Mouse (Mus musculus): ENCODE measurements around the gene Olfr548-ps1. TPM values are rescaled to one million over a fixed set of nuclear protein-coding genes. Genes with fewer than 3 reads are reported as not detected.
"Not testable (repeated sequence)": the region's sequence is repeated elsewhere in the genome, so short reads cannot be mapped to it uniquely, and the experiment has no call there.

Gene Olfr548-ps1
- not detected in 2 replicates for polyA plus RNA-seq (2014; fragmentation: Nextera tagmentation; extraction: Ambion mirVana)

GRCm38 (mm10) chr7:102540596-102540995 is at the start of gene Olfr548-ps1:
TSS of gene Olfr548-ps1 (plus strand) at chr7:102540896.
- Histone ChIP-seq H3K4me1 (ENCODE audit: control insufficient read depth, insufficient read depth, low read length) (no peaks in the 10 kb centered on the region), H3K9me3 (ENCODE audit: control insufficient read depth, low read length) (no peaks in the 10 kb centered on the region), H3K27me3 (ENCODE audit: control insufficient read depth, insufficient read depth, low read length) (no peaks in the 10 kb centered on the region), H3K4me2 (ENCODE audit: low read length) (no peak within 1 kb of the TSS), H3K4me3 (replicated peaks; ENCODE audit: low read depth, low read length) (no peak within 1 kb of the TSS), H3K27ac (replicated peaks; ENCODE audit: low read depth, low read length) (no peak within 1 kb of the TSS), H3K36me3 (ENCODE audit: control insufficient read depth, insufficient read depth, low read length) (no peaks in the 10 kb centered on the region), H3K9ac (replicated peaks; ENCODE audit: low read length) (no peak within 1 kb of the TSS)
- WGBS = 88% methylated on average over 2 of the region's 2 CpGs
- ATAC-seq (ENCODE audit: low FRiP score, low TSS enrichment) (no peak), DNase-seq (no peak)

DNA sequence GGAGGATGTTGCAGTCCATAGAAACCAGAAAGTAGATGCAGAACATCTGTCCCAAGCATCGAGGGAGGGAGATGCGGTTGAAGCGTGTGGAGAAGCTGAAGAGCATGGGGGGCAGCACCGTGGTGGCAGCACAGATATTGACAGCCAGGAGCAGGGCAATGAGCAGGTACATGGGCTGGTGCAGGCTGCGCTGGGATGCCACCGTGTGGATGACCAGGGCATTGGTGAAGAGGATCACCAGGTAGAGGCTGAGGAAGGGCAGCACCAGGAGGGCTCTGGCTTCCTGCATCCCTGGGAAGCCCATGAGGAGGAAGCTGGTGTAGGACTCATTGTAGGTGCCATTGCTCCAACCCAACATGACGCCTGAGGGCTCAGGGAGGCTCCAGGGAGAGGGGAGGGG is 46.3 kb upstream of the Olfr548-ps1 start:
- not testable (repeated sequence) for DNase-seq; H3K9me3 ChIP-seq (ENCODE audit: control insufficient read depth, low read length); H3K4me3 ChIP-seq (replicated peaks; ENCODE audit: low read depth, low read length); H3K36me3 ChIP-seq (ENCODE audit: control insufficient read depth, insufficient read depth, low read length); H3K27ac ChIP-seq (replicated peaks; ENCODE audit: low read depth, low read length); H3K27me3 ChIP-seq (ENCODE audit: control insufficient read depth, insufficient read depth, low read length); H3K9ac ChIP-seq (replicated peaks; ENCODE audit: low read length); H3K4me1 ChIP-seq (ENCODE audit: control insufficient read depth, insufficient read depth, low read length); H3K4me2 ChIP-seq (ENCODE audit: low read length); ATAC-seq (ENCODE audit: low FRiP score, low TSS enrichment)
- WGBS = 61% methylated on average over 7 of the region's 7 CpGs

GRCm38 (mm10) chr7:102499473-102499872 is 41.2 kb upstream of the Olfr548-ps1 start, which contains the start of gene Olfr545:
TSS of gene Olfr545 (minus strand) at chr7:102499573.
- H3K27ac ChIP-seq (replicated peaks; ENCODE audit: low read depth, low read length) = no peak within 1 kb of the TSS
- no peaks in the 10 kb centered on the region for H3K4me1 ChIP-seq (ENCODE audit: control insufficient read depth, insufficient read depth, low read length)
- DNase-seq = no peak
- no peak within 1 kb of the TSS for H3K9ac ChIP-seq (replicated peaks; ENCODE audit: low read length)
- no peak for ATAC-seq (ENCODE audit: low FRiP score, low TSS enrichment)
- H3K9me3 ChIP-seq (ENCODE audit: control insufficient read depth, low read length) = no peaks in the 10 kb centered on the region
- H3K36me3 ChIP-seq (ENCODE audit: control insufficient read depth, insufficient read depth, low read length) = no peaks in the 10 kb centered on the region
- H3K27me3 ChIP-seq (ENCODE audit: control insufficient read depth, insufficient read depth, low read length) = no peaks in the 10 kb centered on the region
- H3K4me3 ChIP-seq (replicated peaks; ENCODE audit: low read depth, low read length) = no peak within 1 kb of the TSS
- WGBS = 75% methylated on average over 3 of the region's 3 CpGs
- no peak within 1 kb of the TSS for H3K4me2 ChIP-seq (ENCODE audit: low read length)

DNA sequence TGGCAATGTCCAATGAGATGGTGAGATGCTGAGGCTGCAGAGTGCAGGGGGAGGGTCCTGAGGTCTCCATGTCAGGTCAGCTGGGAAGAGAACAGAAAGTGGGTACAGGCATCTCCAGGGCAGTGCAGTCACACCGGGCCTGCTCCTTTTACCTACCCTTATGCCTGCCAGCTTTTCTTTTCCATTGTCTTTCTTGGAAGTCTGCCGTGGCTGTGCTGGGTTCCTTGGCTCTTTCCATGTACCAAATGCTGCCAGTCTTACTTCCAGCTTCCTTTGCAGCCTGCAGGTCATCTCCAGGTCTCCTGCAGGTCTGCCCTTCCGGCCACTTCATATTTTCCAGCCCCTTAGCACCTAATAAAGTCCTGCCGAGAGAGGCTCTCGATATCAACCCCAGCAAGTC is 38.7 kb upstream of the Olfr548-ps1 start:
- no peak overlapping the region for H3K4me3 ChIP-seq (replicated peaks; ENCODE audit: low read depth, low read length)
- DNase-seq = no peak
- no peak overlapping the region for H3K27ac ChIP-seq (replicated peaks; ENCODE audit: low read depth, low read length)
- H3K4me1 ChIP-seq (ENCODE audit: control insufficient read depth, insufficient read depth, low read length) = no peaks in the 10 kb centered on the region
- no peaks in the 10 kb centered on the region for H3K9me3 ChIP-seq (ENCODE audit: control insufficient read depth, low read length)
- no peak for ATAC-seq (ENCODE audit: low FRiP score, low TSS enrichment)
- H3K4me2 ChIP-seq (ENCODE audit: low read length) = no peak overlapping the region
- no peaks in the 10 kb centered on the region for H3K27me3 ChIP-seq (ENCODE audit: control insufficient read depth, insufficient read depth, low read length)
- no peaks in the 10 kb centered on the region for H3K36me3 ChIP-seq (ENCODE audit: control insufficient read depth, insufficient read depth, low read length)
- WGBS = 87% methylated on average over 5 of the region's 5 CpGs
- H3K9ac ChIP-seq (replicated peaks; ENCODE audit: low read length) = no peak overlapping the region

GRCm38 (mm10) chr7:102506848-102507247 is 33.8 kb upstream of the Olfr548-ps1 start:
- H3K9ac ChIP-seq (replicated peaks; ENCODE audit: low read length) = no peak overlapping the region
- WGBS = 44% methylated on average over 3 of the region's 3 CpGs

GRCm38 (mm10) chr7:102508066-102508465 is 32.6 kb upstream of the Olfr548-ps1 start:
- no peaks in the 10 kb centered on the region for H3K9me3 ChIP-seq (ENCODE audit: control insufficient read depth, low read length)
- 0 out of 2 replicates have a peak, but pooled peaks cover 3% of the 10 kb centered on the region for H3K4me1 ChIP-seq (ENCODE audit: control insufficient read depth, insufficient read depth, low read length)
- no peak for ATAC-seq (ENCODE audit: low FRiP score, low TSS enrichment)
- 90% methylated on average over 9 of the region's 9 CpGs for WGBS
- H3K36me3 ChIP-seq (ENCODE audit: control insufficient read depth, insufficient read depth, low read length) = no peaks in the 10 kb centered on the region
- no peak for DNase-seq
- H3K9ac ChIP-seq (replicated peaks; ENCODE audit: low read length) = no peak overlapping the region
- H3K4me3 ChIP-seq (replicated peaks; ENCODE audit: low read depth, low read length) = no peak overlapping the region
- no peaks in the 10 kb centered on the region for H3K27me3 ChIP-seq (ENCODE audit: control insufficient read depth, insufficient read depth, low read length)
- no peak overlapping the region for H3K4me2 ChIP-seq (ENCODE audit: low read length)
- no peak overlapping the region for H3K27ac ChIP-seq (replicated peaks; ENCODE audit: low read depth, low read length)

More at GRCm38 (mm10) chr7:102506848-102507247, 33.8 kb upstream of the Olfr548-ps1 start:
- Histone ChIP-seq H3K4me2 (ENCODE audit: low read length) (no peak overlapping the region), H3K9me3 (ENCODE audit: control insufficient read depth, low read length) (no peaks in the 10 kb centered on the region), H3K36me3 (ENCODE audit: control insufficient read depth, insufficient read depth, low read length) (no peaks in the 10 kb centered on the region), H3K4me1 (ENCODE audit: control insufficient read depth, insufficient read depth, low read length) (no peaks in the 10 kb centered on the region), H3K27ac (replicated peaks; ENCODE audit: low read depth, low read length) (no peak overlapping the region), H3K27me3 (ENCODE audit: control insufficient read depth, insufficient read depth, low read length) (no peaks in the 10 kb centered on the region), H3K4me3 (replicated peaks; ENCODE audit: low read depth, low read length) (no peak overlapping the region)
- DNase-seq = peak; percentile 86
- ATAC-seq (ENCODE audit: low FRiP score, low TSS enrichment) = peak; percentile 75

DNA sequence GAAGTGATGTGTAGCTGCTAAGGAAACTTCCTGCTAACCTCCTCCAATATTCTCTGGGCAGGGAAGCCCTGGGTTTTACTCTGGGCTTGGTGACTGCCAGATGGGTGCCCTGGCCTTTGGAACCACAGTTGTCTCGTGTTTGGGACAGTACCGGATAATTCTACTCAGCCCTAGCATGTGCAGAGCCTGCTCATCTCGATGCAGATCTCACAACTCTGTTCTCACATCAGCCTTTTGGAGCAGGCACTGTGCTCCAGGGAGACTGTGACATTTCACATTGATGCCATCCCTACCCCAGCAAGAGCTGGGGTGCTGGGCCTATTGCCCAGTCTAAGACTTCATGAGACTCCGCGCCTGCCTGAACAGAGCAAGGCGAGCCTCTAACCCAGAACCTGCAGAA is 32.0 kb upstream of the Olfr548-ps1 start:
- no peak for ATAC-seq (ENCODE audit: low FRiP score, low TSS enrichment)
- no peaks in the 10 kb centered on the region for H3K27me3 ChIP-seq (ENCODE audit: control insufficient read depth, insufficient read depth, low read length)
- no peak for DNase-seq
- no peak overlapping the region for H3K4me2 ChIP-seq (ENCODE audit: low read length)
- no peak overlapping the region for H3K9ac ChIP-seq (replicated peaks; ENCODE audit: low read length)
- 0 out of 2 replicates have a peak, but pooled peaks cover 3% of the 10 kb centered on the region for H3K4me1 ChIP-seq (ENCODE audit: control insufficient read depth, insufficient read depth, low read length)
- no peak overlapping the region for H3K27ac ChIP-seq (replicated peaks; ENCODE audit: low read depth, low read length)
- no peaks in the 10 kb centered on the region for H3K9me3 ChIP-seq (ENCODE audit: control insufficient read depth, low read length)
- H3K36me3 ChIP-seq (ENCODE audit: control insufficient read depth, insufficient read depth, low read length) = no peaks in the 10 kb centered on the region
- 90% methylated on average over 6 of the region's 6 CpGs for WGBS
- no peak overlapping the region for H3K4me3 ChIP-seq (replicated peaks; ENCODE audit: low read depth, low read length)

DNA sequence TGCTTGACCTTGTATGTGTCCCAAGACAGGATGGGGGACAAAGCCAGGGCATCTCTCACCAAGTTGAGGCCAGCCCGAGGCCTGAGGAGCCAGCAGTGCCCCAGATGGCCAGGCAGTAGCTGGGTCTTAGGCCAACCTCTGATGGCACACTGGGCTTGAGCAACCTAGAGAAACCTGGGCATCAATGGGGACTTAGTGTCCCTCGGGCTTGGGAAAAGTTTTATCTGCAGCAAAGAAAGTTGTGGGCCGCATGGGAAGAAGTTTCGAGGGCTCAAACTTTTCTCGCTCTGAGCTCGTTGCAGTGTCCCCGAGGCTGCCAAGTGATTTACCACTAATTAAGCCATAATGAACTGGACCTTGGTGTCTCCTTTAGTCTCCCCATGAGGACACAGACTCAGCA is 31.0 kb upstream of the Olfr548-ps1 start:
- H3K4me3 ChIP-seq (replicated peaks; ENCODE audit: low read depth, low read length) = no peak overlapping the region
- no peak overlapping the region for H3K9ac ChIP-seq (replicated peaks; ENCODE audit: low read length)
- no peak overlapping the region for H3K4me2 ChIP-seq (ENCODE audit: low read length)
- DNase-seq (no peak), ATAC-seq (ENCODE audit: low FRiP score, low TSS enrichment) (no peak)
- no peak overlapping the region for H3K27ac ChIP-seq (replicated peaks; ENCODE audit: low read depth, low read length)
- no peaks in the 10 kb centered on the region for H3K36me3 ChIP-seq (ENCODE audit: control insufficient read depth, insufficient read depth, low read length)
- no peaks in the 10 kb centered on the region for H3K27me3 ChIP-seq (ENCODE audit: control insufficient read depth, insufficient read depth, low read length)
- 79% methylated on average over 7 of the region's 7 CpGs for WGBS
- 0 out of 2 replicates have a peak, but pooled peaks cover 3% of the 10 kb centered on the region for H3K4me1 ChIP-seq (ENCODE audit: control insufficient read depth, insufficient read depth, low read length)
- no peaks in the 10 kb centered on the region for H3K9me3 ChIP-seq (ENCODE audit: control insufficient read depth, low read length)

GRCm38 (mm10) chr7:102511927-102512326 is 28.8 kb upstream of the Olfr548-ps1 start:
- DNase-seq (no peak), ATAC-seq (ENCODE audit: low FRiP score, low TSS enrichment) (no peak)
- no peak overlapping the region for H3K4me3 ChIP-seq (replicated peaks; ENCODE audit: low read depth, low read length)
- H3K4me2 ChIP-seq (ENCODE audit: low read length) = no peak overlapping the region
- no peak overlapping the region for H3K9ac ChIP-seq (replicated peaks; ENCODE audit: low read length)
- H3K27me3 ChIP-seq (ENCODE audit: control insufficient read depth, insufficient read depth, low read length) = no peaks in the 10 kb centered on the region
- no peak overlapping the region for H3K27ac ChIP-seq (replicated peaks; ENCODE audit: low read depth, low read length)
- no peaks in the 10 kb centered on the region for H3K9me3 ChIP-seq (ENCODE audit: control insufficient read depth, low read length)
- no peaks in the 10 kb centered on the region for H3K36me3 ChIP-seq (ENCODE audit: control insufficient read depth, insufficient read depth, low read length)
- H3K4me1 ChIP-seq (ENCODE audit: control insufficient read depth, insufficient read depth, low read length) = 0 out of 2 replicates have a peak, but pooled peaks cover 3% of the 10 kb centered on the region
- 91% methylated on average over 10 of the region's 10 CpGs for WGBS

All from midbrain, embryonic 14.5 days (tissue).